Mouse (Mus musculus) midbrain, embryonic 12.5 days (tissue): ENCODE measurements around the gene Cebpa. TPM values are rescaled to one million over a fixed set of nuclear protein-coding genes. Genes with fewer than 3 reads are reported as not detected.

Source experiments
- ATAC-seq: fragments of 200-750 bp; cut with Nextera tagmentation; 2 replicates; pipeline ENCODE4 v1.8.0; 2017; ENCODE audit warnings: low read depth, moderate TSS enrichment, moderate library complexity; ENCODE audit not compliant: low FRiP score
- H3K27ac ChIP-seq: fragments of 300-500 bp; sonication (generic); replicated peaks from 2 replicates; pipeline ENCODE4 v1.5.1; 2016; ENCODE audit warnings: mild to moderate bottlenecking
- H3K27me3 ChIP-seq: fragments of 300-500 bp; sonication (generic); 2 replicates; pipeline ENCODE4 v1.6.1; 2016; ENCODE audit warnings: mild to moderate bottlenecking
- H3K36me3 ChIP-seq: fragments of 300-500 bp; sonication (generic); 2 replicates; pipeline ENCODE4 v1.6.1; 2016
- H3K4me1 ChIP-seq: fragments of 300-500 bp; sonication (generic); 2 replicates; pipeline ENCODE4 v1.6.1; 2016
- H3K4me2 ChIP-seq: fragments of 300-500 bp; sonication (generic); replicated peaks from 2 replicates; pipeline ENCODE4 v1.6.1; 2016; ENCODE audit warnings: mild to moderate bottlenecking, moderate library complexity
- H3K4me3 ChIP-seq: fragments of 300-500 bp; sonication (generic); 2 replicates; pipeline ENCODE4 v1.5.1; 2016; ENCODE audit warnings: mild to moderate bottlenecking
- H3K9ac ChIP-seq: fragments of 300-500 bp; sonication (generic); replicated peaks from 2 replicates; pipeline ENCODE4 v1.6.1; 2016; ENCODE audit warnings: mild to moderate bottlenecking, moderate library complexity
- H3K9me3 ChIP-seq: fragments of 300-500 bp; sonication (generic); 2 replicates; pipeline ENCODE4 v1.6.1; 2016; ENCODE audit warnings: mild to moderate bottlenecking
- WGBS: fragments of 180-500 bp; shearing (Covaris S2); methylation state at CpG from one replicate; pipeline ENCODE4 v1.1.7; 2016; 5-methylcytosine and 5-hydroxymethylcytosine counted together
- microRNA-seq: library from miRNA; unstranded; fragments of <30 nt; microRNA quantifications from one replicate; pipeline ENCODE4, GENCODE M21; 2017
- polyA plus RNA-seq: library from polyadenylated mRNA; unstranded; fragments of >200 nt; fragmentation: Nextera tagmentation; extraction: Ambion mirVana; gene quantifications from 2 replicates; pipeline ENCODE4 v1.2.1, GENCODE M21; 2016

Gene Cebpa
- polyA plus RNA-seq, 1 experiment from 2014 or later = 0.77 TPM

- WGBS = 76% methylated on average over 16 of the region's 16 CpGs
- Histone ChIP-seq H3K4me2 (no peak overlapping the region), H3K27me3 (no peaks in the 10 kb centered on the region), H3K4me3 (no peak overlapping the region), H3K27ac (no peak overlapping the region), H3K4me1 (no peaks in the 10 kb centered on the region), H3K36me3 (no peaks in the 10 kb centered on the region), H3K9me3 (peaks cover 4% of the 10 kb centered on the region; the same call in 1 of the 2 replicates), H3K9ac (no peak overlapping the region)
- no peak for ATAC-seq
Observed at GRCm38 (mm10) chr7:35156561-35157477, 37.7 kb downstream of the Cebpa start.

- no peaks in the 10 kb centered on the region for H3K36me3 ChIP-seq
- no peak for ATAC-seq
- H3K27ac ChIP-seq = no peak overlapping the region
Observed at GRCm38 (mm10) chr7:35157512-35157911, 38.4 kb downstream of the Cebpa start.

GRCm38 (mm10) chr7:35162443-35162842, 43.4 kb downstream of the Cebpa start:
- H3K4me3 ChIP-seq = no peak overlapping the region
- ATAC-seq = no peak
- 80% methylated on average over 6 of the region's 6 CpGs for WGBS
- no peak overlapping the region for H3K9ac ChIP-seq
- H3K27ac ChIP-seq = no peak overlapping the region
- H3K36me3 ChIP-seq = no peaks in the 10 kb centered on the region
- no peaks in the 10 kb centered on the region for H3K27me3 ChIP-seq
- no peak overlapping the region for H3K4me2 ChIP-seq
- peaks cover 4% of the 10 kb centered on the region; the same call in 1 of the 2 replicates for H3K9me3 ChIP-seq
- H3K4me1 ChIP-seq = no peaks in the 10 kb centered on the region

More at GRCm38 (mm10) chr7:35157512-35157911, 38.4 kb downstream of the Cebpa start:
- no peaks in the 10 kb centered on the region for H3K27me3 ChIP-seq
- peaks cover 4% of the 10 kb centered on the region; the same call in 1 of the 2 replicates for H3K9me3 ChIP-seq
- H3K9ac ChIP-seq = no peak overlapping the region
- H3K4me2 ChIP-seq = no peak overlapping the region
- no peak overlapping the region for H3K4me3 ChIP-seq
- WGBS = 83% methylated on average over 3 of the region's 3 CpGs
- no peaks in the 10 kb centered on the region for H3K4me1 ChIP-seq

GRCm38 (mm10) chr7:35163600-35163999, 44.5 kb downstream of the Cebpa start:
- Histone ChIP-seq H3K9me3 (peaks cover 4% of the 10 kb centered on the region; the same call in 1 of the 2 replicates), H3K27me3 (no peaks in the 10 kb centered on the region), H3K4me1 (no peaks in the 10 kb centered on the region), H3K4me3 (no peak overlapping the region), H3K27ac (no peak overlapping the region), H3K9ac (no peak overlapping the region), H3K36me3 (no peaks in the 10 kb centered on the region), H3K4me2 (no peak overlapping the region)
- 76% methylated on average over 7 of the region's 7 CpGs for WGBS
- no peak for ATAC-seq

- H3K27ac ChIP-seq = no peak overlapping the region
- no peak for ATAC-seq
- no peaks in the 10 kb centered on the region for H3K36me3 ChIP-seq
- WGBS = 75% methylated on average over 6 of the region's 6 CpGs
- no peaks in the 10 kb centered on the region for H3K4me1 ChIP-seq
- H3K27me3 ChIP-seq = no peaks in the 10 kb centered on the region
- H3K4me2 ChIP-seq = no peak overlapping the region
- no peak overlapping the region for H3K4me3 ChIP-seq
- H3K9me3 ChIP-seq = peaks cover 4% of the 10 kb centered on the region; the same call in 1 of the 2 replicates
- no peak overlapping the region for H3K9ac ChIP-seq
Observed at GRCm38 (mm10) chr7:35164131-35164530, 45.0 kb downstream of the Cebpa start.

- Histone ChIP-seq H3K36me3 (no peaks in the 10 kb centered on the region), H3K4me2 (no peak overlapping the region), H3K9ac (no peak overlapping the region), H3K4me3 (no peak overlapping the region), H3K27ac (no peak overlapping the region), H3K9me3 (no peaks in the 10 kb centered on the region), H3K4me1 (peaks cover 3% of the 10 kb centered on the region; the same call in 1 of the 2 replicates), H3K27me3 (peaks cover 19% of the 10 kb centered on the region)
- whole genome bisulfite sequencing = 88% methylated on average over 5 of the region's 5 CpGs
- ATAC-seq = no peak
Observed at GRCm38 (mm10) chr7:35166988-35167387, 47.9 kb downstream of the Cebpa start.

- no peak overlapping the region for H3K27ac ChIP-seq
- H3K9me3 ChIP-seq = no peaks in the 10 kb centered on the region
Observed at GRCm38 (mm10) chr7:35167925-35168324, 48.8 kb downstream of the Cebpa start.

GRCm38 (mm10) chr7:35169341-35169740, 50.2 kb downstream of the Cebpa start:
- Histone ChIP-seq H3K36me3 (no peaks in the 10 kb centered on the region), H3K9ac (no peak overlapping the region), H3K9me3 (no peaks in the 10 kb centered on the region), H3K4me1 (peaks cover 5% of the 10 kb centered on the region; the same call in 1 of the 2 replicates), H3K27ac (no peak overlapping the region), H3K27me3 (peaks cover 37% of the 10 kb centered on the region), H3K4me2 (no peak overlapping the region), H3K4me3 (no peak overlapping the region)
- ATAC-seq = no peak; the same call in 1 of the 2 replicates
- WGBS = 16% methylated on average over 6 of the region's 6 CpGs

More at GRCm38 (mm10) chr7:35167925-35168324, 48.8 kb downstream of the Cebpa start:
- 60% methylated on average over 2 of the region's 2 CpGs for WGBS
- peaks cover 5% of the 10 kb centered on the region; the same call in 1 of the 2 replicates for H3K4me1 ChIP-seq
- no peaks in the 10 kb centered on the region for H3K36me3 ChIP-seq
- H3K4me3 ChIP-seq = no peak overlapping the region
- H3K27me3 ChIP-seq = peaks cover 28% of the 10 kb centered on the region
- ATAC-seq = no peak
- no peak overlapping the region for H3K4me2 ChIP-seq
- no peak overlapping the region for H3K9ac ChIP-seq

Small RNAs within 50 kb of the gene (microRNA-seq; reads per million reads assigned to microRNA genes)
- gene Gm25033 = not detected

Other genes starting within 250 kb of the Cebpa start
- 57.0 and 59.1 TPM in 2 replicates for gene Pepd, start 206.9 kb upstream of the Cebpa start, polyA plus RNA-seq
- gene Cebpg, start 62.7 kb upstream of the Cebpa start, polyA plus RNA-seq = 50.4 and 52.8 TPM in 2 replicates
- gene Slc7a10, start 67.1 kb downstream of the Cebpa start, polyA plus RNA-seq = 1.0 and 1.2 TPM in 2 replicates
- gene Lrp3, start 96.2 kb downstream of the Cebpa start, polyA plus RNA-seq = 19.3 and 20.7 TPM in 2 replicates
- gene Gpatch1, start 199.1 kb downstream of the Cebpa start, polyA plus RNA-seq = 19.6 and 19.9 TPM in 2 replicates
- 1.4 and 1.5 TPM in 2 replicates for gene Rhpn2, start 214.9 kb downstream of the Cebpa start, polyA plus RNA-seq